Mouse (Mus musculus) thymus, postnatal 25 days (tissue): Measurements from ENCODE around the gene Cyb5r4.
"Not testable (repeated sequence)": the region's sequence is repeated elsewhere in the genome, so short reads cannot be mapped to it uniquely, and the experiment has no call there.

Experiments
- DNase-seq: peaks from one replicate; pipeline ENCODE4 v3.0.0; 2022

Cyb5r4 gene

GRCm38 (mm10) chr9:87027423-87028084, 5.7 kb downstream of the Cyb5r4 start:
- DNase-seq = peak; percentile 45

- no peak for DNase-seq
Observed at GRCm38 (mm10) chr9:87032196-87032595, 10.4 kb downstream of the Cyb5r4 start.

DNA sequence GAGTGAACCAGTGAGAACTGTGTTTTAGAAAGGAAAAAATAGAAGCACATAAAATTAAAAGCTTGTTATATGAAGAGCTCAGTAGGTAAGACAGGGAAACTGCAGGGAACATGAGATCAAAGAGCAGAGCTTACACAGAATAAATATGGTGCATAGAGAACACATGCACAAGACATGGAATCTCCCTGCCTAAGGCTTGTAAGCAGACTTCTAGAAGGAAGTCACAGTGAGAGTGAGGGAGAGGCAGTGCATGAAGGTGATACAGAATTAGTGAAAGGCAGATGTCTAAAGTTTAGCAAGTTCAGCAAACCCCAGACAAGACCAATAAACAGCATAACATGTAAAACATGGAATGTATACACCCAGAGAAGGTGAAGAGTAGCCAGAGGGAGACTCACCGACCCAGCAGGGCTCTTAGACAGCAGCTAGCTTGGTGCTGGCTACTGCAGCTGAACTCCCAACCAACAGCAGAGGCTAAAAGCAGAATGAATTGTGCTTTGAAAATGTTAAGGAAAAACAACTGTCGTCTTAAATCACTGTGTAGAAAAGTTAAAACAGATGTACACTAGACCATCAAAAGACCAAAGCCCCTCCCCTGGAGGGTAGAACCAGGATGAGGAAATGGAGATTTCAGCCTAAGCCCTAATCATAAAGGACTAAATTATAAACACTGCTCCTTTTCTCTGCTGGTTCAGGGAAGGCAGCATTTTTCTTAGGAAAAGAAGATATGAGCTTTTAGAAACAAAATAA, 13.2 kb downstream of the Cyb5r4 start:
- DNase-seq = no peak

DNA sequence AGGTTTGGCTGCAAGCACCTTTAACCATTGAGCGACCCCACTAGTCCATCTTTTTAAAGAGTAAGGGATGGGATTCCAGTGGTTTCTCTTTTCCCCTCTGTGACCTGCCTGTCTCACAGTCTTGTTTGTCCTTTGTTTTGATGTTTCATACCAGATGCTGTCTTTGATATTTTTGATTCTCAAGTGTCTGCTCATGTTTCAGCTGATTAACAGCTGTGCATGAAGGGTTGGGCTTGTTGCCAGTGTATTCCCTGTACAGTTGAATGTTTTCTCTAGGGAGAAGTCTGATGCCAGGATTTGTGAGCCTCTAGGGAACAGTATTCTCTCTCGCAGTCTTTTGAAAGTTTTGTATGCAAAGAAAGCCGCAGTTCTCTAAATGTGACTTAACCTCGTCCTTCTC, 27.6 kb downstream of the Cyb5r4 start:
- DNase-seq = no peak

- no peak for DNase-seq
Observed at GRCm38 (mm10) chr9:87055547-87056235, 33.9 kb downstream of the Cyb5r4 start.

DNA sequence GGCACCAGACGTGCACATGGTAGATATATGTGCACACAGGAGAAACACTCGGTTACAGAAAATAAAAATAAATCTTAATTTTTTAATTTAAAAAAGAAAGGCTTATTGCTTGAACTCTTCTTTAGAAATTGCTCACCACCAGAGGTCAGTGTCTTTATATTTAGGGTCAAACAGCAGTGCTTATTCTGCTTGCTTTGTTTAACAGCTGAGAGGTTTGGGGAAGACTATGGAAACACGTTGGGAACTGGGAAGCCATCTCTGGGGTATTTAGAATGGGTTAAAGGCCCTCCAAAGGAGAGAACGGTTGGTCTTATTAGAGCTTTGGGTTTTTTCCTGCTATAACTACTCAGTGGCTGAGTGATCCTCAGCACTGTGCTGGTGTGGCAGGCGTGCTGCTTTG, 40.5 kb downstream of the Cyb5r4 start:
- no peak for DNase-seq

DNA sequence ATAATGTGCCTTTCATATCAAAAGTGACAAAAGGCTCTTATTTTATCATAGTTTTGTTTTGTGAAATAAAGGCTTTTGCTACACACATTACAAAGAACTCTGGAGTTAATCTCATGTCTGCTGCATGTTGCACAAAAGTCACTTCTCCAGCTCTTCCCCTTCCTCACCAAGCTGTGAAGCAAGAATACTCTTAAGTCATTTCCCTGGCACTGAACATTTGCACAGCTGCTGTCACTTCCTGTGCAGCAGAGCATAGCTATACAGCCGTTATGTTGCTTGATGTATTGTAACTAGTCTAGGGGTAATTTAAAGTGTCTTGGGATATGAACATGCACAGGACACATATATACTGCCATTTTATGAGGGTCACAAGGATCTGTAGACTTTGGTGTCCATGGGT, 46.3 kb downstream of the Cyb5r4 start:
- DNase-seq = no peak

GRCm38 (mm10) chr9:87071566-87071965, 49.8 kb downstream of the Cyb5r4 start:
- not testable (repeated sequence) for DNase-seq

- DNase-seq = no peak
Observed at GRCm38 (mm10) chr9:87077919-87078318, 56.1 kb downstream of the Cyb5r4 start.

GRCm38 (mm10) chr9:87079511-87079910, 57.7 kb downstream of the Cyb5r4 start:
- DNase-seq = no peak

- no peak for DNase-seq
Observed at GRCm38 (mm10) chr9:87086991-87087390, 65.2 kb downstream of the Cyb5r4 start.

DNA sequence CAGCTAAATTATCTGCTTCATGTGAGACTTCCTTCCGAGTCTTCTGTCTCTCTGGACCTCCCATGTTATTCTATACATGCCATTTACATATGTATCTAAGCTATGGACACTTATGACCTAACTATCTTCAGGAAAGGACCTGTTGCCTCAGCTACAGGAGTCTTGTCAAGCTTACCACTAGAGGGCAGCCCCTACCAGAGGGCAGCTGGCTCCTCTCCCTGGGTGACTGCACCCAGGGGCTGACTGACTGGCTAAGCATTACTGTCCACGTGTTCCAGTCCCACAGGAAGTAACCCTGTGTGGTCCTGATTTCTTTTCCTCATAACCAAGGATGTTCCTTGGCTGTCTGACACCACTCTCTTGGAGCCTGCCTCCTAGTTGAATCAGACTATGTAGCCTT, 76.2 kb downstream of the Cyb5r4 start:
- DNase-seq = peak; percentile 2

DNA sequence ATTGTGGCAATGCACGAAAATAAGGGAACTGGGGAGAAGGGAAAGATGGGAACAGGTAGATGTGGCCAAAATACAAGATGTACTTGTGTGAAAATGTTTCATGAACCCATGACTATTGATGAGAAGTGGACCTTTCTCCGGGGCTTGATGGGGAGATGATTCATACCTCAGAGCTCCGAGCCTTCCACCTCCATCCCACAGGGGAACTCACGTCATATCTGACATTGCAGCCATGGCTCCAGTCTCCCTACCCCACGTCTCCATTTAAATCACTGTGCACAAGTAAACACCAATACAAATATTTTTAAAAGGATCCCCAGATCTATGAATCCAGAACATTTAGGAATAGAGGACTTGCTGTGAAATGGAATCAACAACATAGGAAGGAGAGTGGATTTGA, 93.2 kb downstream of the Cyb5r4 start:
- DNase-seq = no peak

GRCm38 (mm10) chr9:87115456-87115931, 93.7 kb downstream of the Cyb5r4 start:
- no peak for DNase-seq

DNA sequence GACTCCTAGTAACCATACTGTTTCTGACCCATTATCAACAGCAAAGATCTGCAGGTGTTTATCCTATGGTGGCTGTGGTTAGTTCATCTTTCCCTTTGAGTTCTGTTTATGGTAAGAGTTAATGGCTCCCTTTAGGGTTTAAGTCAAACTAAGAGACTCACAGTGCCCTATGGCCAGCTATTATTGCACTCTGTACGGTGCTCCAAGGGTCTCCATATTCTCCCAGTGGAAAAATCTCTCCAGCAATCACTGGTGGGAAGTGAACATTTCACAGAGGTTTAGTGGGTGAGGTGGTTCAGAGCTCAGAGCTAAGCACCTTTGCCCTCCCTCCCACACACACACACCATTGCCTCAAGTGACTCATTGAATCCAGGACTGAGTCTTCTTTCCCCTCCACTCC, 94.2 kb downstream of the Cyb5r4 start:
- DNase-seq = no peak

GRCm38 (mm10) chr9:87118996-87119395, 97.2 kb downstream of the Cyb5r4 start:
- DNase-seq = no peak

DNA sequence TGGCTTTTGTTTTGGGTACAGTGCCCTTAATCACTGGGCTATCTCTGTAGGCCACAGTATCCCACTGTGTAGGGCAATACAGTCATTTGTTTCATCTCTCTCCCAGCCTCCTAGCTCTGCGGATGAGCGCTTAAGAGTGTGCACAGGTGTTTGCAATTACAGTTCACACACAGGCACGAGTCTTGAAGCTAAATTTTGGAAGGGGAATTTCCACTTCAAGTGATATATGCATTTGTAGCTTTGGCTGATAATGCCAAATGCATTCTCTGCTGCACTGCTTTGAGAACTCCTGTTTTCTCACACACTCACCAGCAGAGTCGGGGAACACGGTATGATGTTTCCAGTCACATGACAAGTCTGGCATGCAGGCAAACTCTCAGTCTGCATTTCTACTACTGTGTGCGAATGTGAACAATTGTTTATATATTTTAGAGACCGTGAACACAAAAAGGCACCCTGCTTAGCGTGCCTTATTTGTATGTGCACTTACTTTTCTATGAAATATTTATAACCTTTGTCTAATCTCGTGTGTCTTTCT, 100.2 kb downstream of the Cyb5r4 start:
- DNase-seq = no peak

DNA sequence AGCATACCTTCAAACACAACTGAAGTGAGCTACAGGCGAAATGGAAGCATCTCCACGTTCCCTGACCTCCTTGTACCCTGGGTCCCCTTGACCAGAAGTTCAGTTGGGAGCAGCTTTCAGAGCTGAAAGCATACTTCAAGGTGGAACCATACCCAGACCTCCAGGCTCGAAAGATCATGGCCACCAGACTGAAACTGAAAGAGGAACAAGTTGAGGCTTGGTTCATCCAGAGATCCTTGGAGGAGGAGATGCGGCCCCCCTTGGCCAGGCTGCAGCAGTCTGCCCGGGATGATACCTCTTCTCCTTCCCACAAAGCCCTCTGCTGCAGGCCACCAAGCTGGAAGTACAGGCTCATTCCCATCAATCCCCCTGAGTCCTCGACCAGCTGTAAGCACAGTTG, 105.2 kb downstream of the Cyb5r4 start:
- DNase-seq = not testable (repeated sequence)
